Mouse (Mus musculus) ES-E14 (cell line): ENCODE results near the gene Theg.

ENCODE experiments used
- HCFC1 ChIP-seq: IDR thresholded peaks from 2 replicates; pipeline ENCODE4 v1.6.1; 2012; ENCODE audit warnings: low read length, inconsistent platforms, borderline replicate concordance; ENCODE audit not compliant: insufficient read depth
- MAFK ChIP-seq: IDR thresholded peaks from 2 replicates; pipeline ENCODE4 v1.6.1; 2014; ENCODE audit warnings: mild to moderate bottlenecking, low read depth, low read length, inconsistent platforms; ENCODE audit not compliant: insufficient read depth

DNA sequence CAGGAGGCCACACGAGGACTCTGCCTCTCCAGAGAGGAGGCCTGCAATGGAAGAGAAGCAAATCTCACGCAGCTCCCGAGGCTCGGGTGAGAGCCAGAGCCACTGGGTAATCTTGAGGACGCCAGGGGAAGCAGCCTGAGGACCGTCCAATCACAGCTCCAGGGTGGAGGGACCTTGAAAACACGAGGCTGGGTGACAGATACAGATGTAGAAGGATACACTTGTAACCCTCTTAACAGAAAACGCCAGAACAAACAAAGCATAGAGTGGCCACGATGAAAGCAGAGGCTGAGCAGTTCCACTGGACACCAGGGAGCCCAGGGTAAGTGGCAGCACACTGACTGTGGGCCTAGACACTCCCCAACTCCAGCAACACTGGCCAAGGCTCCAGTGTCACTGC, 36.8 kb downstream of the Theg start:
- TF ChIP-seq MAFK (no peak), HCFC1 (no peak)
